Mouse (Mus musculus) adrenal gland, adult (tissue): ENCODE measurements around the gene Cactin.

Experiments used
- DNase-seq, 2 experiments: peaks; one replicate each; pipeline ENCODE4 v3.0.0; 2022 to 2023; ENCODE audit warnings: low spot score in 1 of 2; ENCODE audit not compliant: inconsistent age in 2 of 2

Gene Cactin

GRCm38 (mm10) chr10:81341333-81341949 is 20.5 kb downstream of the Cactin start:
- peak; percentile 77 to 92 for DNase-seq

GRCm38 (mm10) chr10:81342686-81343505 is 22.0 kb downstream of the Cactin start, which contains the start of gene Gipc3:
TSS of gene Gipc3 (minus strand) at chr10:81343266.
- peak; percentile 58 to 78 for DNase-seq

- peak in 1 of 2 experiments; percentile 84 for DNase-seq
Observed at GRCm38 (mm10) chr10:81344421-81345161, 23.7 kb downstream of the Cactin start.

GRCm38 (mm10) chr10:81345162-81345534 is 24.2 kb downstream of the Cactin start:
- no peak for DNase-seq

GRCm38 (mm10) chr10:81346453-81347067 is 25.7 kb downstream of the Cactin start:
- peak; percentile 90 to 95 for DNase-seq

GRCm38 (mm10) chr10:81349146-81349545 is 28.2 kb downstream of the Cactin start:
- DNase-seq: peak; percentile 70 to 79

GRCm38 (mm10) chr10:81349961-81350350 is 29.1 kb downstream of the Cactin start:
- no peak for DNase-seq

GRCm38 (mm10) chr10:81350351-81351063 is 29.6 kb downstream of the Cactin start, which contains the start of gene Hmg20b:
TSS of gene Hmg20b (minus strand) at chr10:81350480.
- peak; percentile 99 to 100 for DNase-seq

GRCm38 (mm10) chr10:81351678-81352291 is 30.9 kb downstream of the Cactin start:
- DNase-seq: no peak

- no peak for DNase-seq
Observed at GRCm38 (mm10) chr10:81354738-81355477, 34.0 kb downstream of the Cactin start.

GRCm38 (mm10) chr10:81355533-81355932 is 34.6 kb downstream of the Cactin start:
- no peak for DNase-seq

GRCm38 (mm10) chr10:81356352-81356990 is 35.6 kb downstream of the Cactin start:
- no peak for DNase-seq

- peak; percentile 93 to 96 for DNase-seq
Observed at GRCm38 (mm10) chr10:81356991-81357844, 36.3 kb downstream of the Cactin start, which contains the start of gene Mfsd12. TSS of gene Mfsd12 (plus strand) at chr10:81357491.

- DNase-seq: no peak
Observed at GRCm38 (mm10) chr10:81358209-81358608, 37.3 kb downstream of the Cactin start.

GRCm38 (mm10) chr10:81358841-81359240 is 37.9 kb downstream of the Cactin start:
- no peak for DNase-seq

GRCm38 (mm10) chr10:81360721-81361120 is 39.8 kb downstream of the Cactin start:
- no peak for DNase-seq

GRCm38 (mm10) chr10:81362336-81362949 is 41.5 kb downstream of the Cactin start:
- DNase-seq: peak in 1 of 2 experiments; percentile 66
